Mouse (Mus musculus): ENCODE measurements around the gene Pla2g2d.

The Pla2g2d gene

GRCm38 (mm10) chr4:138825751-138826567 lies 50.4 kb downstream of the Pla2g2d start:
- no peak for DNase-seq (ENCODE audit: low spot score)

GRCm38 (mm10) chr4:138827147-138827546 lies 51.6 kb downstream of the Pla2g2d start:
- DNase-seq (ENCODE audit: low spot score), result no peak

All from ovary, postnatal 10 days (tissue).